Mouse (Mus musculus) frontal cortex, postnatal 14 days (tissue): ENCODE results near the gene Vmn2r84.
"Not testable (repeated sequence)": the region's sequence is repeated elsewhere in the genome, so short reads cannot be mapped to it uniquely, and the experiment has no call there.

Experiments used
- DNase-seq, 2 experiments: peaks; one replicate each; pipeline ENCODE4 v3.0.0; 2022; ENCODE audit warnings: low spot score in 2 of 2

The Vmn2r84 gene

GRCm38 (mm10) chr10:130394232-130394631 is at the start of gene Vmn2r84:
Gene Vmn2r84, minus strand, starts transcription at chr10:130394332.
- DNase-seq, result no peak

GRCm38 (mm10) chr10:130434185-130434898 is 40.2 kb upstream of the Vmn2r84 start:
- not testable (repeated sequence) for DNase-seq

- DNase-seq, result not testable (repeated sequence)
These were observed 35.5 kb upstream of the Vmn2r84 start, which contains the start of gene Vmn2r85 for GRCm38 (mm10) chr10:130429603-130430002. Gene Vmn2r85, minus strand, starts transcription at chr10:130429703.

GRCm38 (mm10) chr10:130422368-130422767 is 28.2 kb upstream of the Vmn2r84 start:
- DNase-seq, result not testable (repeated sequence)

- DNase-seq, result no peak
These were observed 26.3 kb upstream of the Vmn2r84 start for GRCm38 (mm10) chr10:130420401-130420800.

GRCm38 (mm10) chr10:130419954-130420353 is 25.8 kb upstream of the Vmn2r84 start:
- DNase-seq, result not testable (repeated sequence)

DNA sequence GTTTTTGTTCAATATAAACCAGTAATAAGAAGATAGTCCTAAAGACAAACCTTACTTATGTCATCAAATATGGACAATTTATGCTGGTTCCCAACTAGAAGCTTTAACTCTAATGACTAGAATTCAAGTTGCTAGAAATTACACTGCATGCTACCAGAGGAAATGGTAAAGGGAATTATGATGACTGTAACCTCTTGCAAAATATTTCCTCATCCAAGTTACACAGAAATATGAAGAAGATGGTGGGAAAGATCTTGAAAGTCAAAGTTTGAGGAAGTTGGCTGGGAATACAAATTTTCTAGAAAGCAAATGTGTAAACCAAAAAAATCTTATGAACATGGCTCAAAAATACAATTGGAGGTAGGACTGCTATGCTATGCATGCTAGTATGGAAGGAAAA is 22.2 kb upstream of the Vmn2r84 start:
- not testable (repeated sequence) for DNase-seq

GRCm38 (mm10) chr10:130412167-130412698 is 18.1 kb upstream of the Vmn2r84 start:
- not testable (repeated sequence) for DNase-seq

DNA sequence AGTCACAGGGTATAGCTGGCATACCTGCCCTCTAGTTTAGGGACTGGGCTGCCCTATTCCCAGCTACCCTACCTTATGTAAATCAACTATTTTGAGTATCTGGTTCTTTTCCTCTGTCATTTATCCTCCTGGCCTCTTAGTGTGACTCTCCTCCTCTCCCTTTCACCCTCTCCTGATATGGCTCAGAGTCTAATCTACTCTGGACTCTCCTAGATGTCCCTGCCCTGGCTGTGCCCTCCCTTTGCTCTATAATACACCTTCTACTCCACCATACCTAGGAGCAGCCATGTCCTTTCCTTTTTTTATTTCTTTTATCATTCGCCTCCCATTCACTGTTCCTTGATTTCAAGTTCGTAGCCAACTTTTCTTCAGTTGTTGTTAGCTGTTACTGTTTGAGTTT is 19.0 kb downstream of the Vmn2r84 start:
- no peak for DNase-seq

DNA sequence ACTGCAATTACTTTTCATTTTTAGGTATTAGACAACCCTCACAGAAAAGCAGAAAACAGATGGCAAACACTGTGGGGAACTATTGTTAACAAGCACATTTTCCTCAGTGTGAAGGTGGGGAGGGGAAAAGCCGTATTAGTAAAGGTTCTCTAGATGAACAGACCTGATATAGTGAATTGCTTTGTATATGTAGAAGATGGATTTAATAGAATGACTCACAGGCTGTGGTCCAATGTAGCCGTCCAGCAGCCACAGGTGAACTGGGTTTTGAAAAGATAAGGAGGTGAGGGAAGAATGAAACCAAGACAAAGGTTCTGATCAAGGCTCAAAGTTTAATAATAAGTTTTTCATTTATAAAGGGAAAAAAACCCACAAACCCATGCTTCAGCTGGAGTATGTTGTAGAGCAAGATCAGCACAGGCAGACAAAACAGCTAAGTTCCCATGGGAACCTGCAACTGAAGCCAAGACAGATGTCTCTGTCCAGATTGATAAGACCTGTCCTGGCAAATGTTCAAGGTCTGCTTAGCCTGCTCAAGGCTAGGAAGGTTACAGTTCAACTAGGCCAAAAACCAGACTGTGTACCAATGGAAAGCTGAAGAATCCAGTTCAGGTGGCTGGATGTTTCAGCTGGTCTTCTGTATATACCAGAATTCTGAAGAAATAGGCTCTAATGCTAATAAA is 21.5 kb downstream of the Vmn2r84 start:
- DNase-seq, result no peak

DNA sequence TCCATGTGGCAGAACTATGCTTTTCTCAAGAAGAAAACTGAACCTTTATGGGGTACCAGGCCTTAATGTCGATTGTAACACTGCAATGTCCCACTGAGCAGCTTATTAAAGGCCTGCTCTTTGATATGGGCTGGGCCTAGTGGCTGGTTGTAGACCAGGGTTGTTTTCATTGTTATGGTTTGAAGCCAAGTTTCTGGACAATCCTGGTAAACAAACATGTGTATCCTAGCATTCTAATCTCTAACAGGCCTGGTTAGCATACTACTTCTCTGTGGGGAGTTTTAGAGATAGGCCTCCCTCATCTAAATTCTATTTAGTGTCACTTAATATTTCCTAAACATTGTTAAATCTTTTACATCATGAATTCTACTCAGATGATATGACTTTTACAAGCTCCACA is 22.5 kb downstream of the Vmn2r84 start:
- DNase-seq, result no peak

DNA sequence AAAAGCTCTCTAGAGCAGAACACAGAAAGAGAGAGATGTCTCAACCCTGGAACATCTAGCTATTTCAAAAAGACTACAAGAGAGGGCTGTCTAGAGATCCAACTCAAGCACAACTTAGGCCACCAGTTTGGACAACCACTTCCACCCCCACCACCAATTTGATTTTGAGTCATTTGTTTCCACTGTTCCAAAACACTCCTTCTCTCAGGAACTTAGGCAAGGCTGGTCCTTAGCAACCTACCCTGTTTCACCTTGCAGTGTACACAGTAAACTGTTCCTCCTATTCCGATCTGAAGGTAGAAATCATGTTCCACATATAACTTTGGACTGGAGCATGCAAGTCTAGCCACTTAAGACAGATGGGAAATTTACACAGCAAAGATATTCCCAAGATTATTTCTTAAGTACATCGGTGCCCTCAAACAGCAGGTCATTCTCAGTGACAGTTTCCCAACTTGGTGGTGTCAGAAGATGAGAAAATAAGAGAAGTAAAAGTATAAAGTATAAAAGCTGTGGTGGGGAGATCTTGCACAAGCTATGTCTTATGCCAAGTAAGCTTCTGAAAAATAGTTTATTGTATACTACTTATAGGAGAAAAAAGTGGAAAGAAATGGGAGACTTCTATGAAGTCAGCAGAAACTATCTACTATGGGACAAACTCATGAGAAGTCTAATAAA is 24.0 kb downstream of the Vmn2r84 start:
- no peak for DNase-seq

- no peak for DNase-seq
These were observed 25.7 kb downstream of the Vmn2r84 start for GRCm38 (mm10) chr10:130368384-130368783.

DNA sequence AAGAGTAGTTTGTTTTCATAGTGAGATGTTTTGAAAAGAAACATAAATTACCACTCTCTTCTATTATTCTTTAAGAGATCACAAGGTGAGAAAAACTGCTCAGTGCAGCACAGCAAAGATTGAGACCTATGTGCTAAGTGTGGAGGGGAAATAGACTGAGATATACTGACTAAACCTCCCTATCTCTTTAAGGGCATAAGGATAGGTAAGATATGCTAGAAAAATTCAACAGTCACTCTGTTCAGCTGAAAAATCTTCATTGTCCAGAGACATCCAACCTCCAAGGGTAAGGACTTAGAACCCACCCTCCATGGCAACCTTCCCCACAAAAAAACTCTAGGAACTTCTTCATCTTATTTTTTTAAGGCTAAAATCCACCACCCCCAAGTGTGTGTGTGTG is 29.4 kb downstream of the Vmn2r84 start:
- no peak for DNase-seq

GRCm38 (mm10) chr10:130363438-130364164 is 30.5 kb downstream of the Vmn2r84 start:
- DNase-seq, result no peak

DNA sequence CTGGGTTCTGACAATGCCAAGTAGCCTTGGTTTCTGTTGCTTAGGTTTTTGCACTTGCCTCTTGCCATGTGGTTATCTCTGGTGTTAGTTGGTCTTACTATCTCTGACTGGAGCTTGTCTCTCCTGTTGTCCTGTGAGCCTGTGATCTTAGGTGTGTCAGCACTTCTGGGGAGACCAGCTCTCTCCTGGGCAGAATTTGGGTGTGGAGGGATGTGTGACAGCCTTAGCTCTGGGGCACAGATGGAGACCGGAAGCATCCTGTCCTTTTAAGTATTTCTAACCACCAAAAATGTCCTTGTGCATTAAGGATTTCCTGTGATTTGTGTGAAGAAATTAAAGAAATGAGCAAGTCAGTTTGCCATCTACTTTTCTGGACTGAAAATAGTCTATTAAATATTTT is 50.1 kb downstream of the Vmn2r84 start:
- DNase-seq, result no peak

- not testable (repeated sequence) for DNase-seq
These were observed 54.1 kb downstream of the Vmn2r84 start for GRCm38 (mm10) chr10:130340050-130340449.

DNA sequence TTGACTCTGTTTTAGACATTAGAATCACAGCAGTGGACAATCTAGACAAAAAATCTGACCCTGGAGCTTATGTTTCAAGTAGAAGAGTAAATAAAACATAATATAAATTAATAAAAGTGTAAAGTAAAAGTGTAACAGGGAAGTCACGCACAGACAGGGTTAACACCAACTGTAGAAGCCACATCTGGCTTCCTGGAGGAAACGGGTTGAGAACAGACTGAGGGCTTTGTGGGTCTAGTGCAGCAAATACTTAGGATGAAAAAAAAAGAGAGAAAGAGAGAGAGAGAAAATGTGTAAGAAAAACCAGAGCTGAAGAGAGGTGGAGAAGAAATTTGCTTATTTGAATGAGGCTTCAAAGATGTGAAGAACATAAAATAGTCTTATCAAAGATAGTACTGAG is 56.6 kb downstream of the Vmn2r84 start:
- no peak for DNase-seq

DNA sequence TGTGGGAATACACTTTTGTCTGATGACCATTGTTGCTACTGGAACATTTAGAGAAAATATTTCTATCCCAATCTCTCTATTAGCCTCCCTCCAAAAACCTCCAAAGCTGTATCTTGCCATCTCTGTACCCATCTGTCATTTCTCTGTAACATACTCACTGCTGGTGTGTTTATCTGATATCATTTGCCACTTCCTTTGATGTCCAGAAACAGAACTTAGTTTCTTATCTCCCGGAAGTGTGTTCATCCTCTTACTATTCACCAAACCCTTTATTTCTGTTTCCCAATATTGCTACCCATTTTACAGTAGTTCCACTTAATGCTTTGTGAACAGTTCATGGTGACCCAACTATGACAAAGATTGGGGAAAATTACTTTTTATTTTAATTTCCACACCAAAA is 57.7 kb downstream of the Vmn2r84 start:
- DNase-seq, result no peak

DNA sequence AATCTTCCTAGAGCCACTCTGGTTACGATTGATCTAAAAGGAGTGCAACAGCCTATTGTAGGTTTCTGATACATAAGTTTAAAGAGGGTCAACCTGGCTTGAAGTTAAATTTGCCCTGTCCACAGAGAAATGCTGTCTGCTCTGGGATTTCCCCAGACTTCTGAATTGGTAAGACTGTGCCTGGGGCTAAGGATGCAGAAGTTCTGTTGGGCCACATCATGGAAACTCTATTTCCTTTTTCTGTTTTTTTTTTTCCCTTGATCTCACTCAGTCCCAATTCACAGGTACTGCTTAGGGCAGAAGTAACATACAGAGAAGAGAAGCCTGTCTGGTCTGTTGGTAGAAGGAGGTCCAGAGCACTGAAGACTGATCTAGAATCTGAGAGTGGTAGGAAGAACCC is 63.4 kb downstream of the Vmn2r84 start:
- no peak for DNase-seq
